Comparison of ENCODE assay signal across 21 mouse cellular contexts in the genomic region with DNA sequence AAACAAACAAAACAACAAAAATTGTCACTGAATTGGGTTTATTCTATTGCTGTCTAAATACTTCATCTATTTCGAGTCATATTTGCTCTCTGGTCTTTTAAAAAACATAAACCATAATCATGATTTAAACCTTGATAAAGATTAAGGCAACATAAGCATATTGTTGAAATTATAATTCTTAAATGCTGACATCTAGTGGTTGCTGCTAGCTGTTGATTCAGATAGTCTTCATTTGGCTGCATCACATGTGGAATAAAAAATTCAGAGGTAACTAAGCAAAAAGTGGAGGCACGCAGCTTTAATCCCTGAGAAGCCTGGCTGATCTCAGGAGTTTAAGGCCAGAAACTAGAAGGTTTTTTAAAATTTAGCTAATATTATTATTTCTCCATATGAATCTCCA. TPM values are rescaled to one million over a fixed set of nuclear protein-coding genes. Genes with fewer than 3 reads are reported as not detected.
DNase-seq lines count a peak whose midpoint lies in the region; ATAC-seq and TF ChIP-seq lines count a peak whose summit lies in the region.
"Had no signal": no experiment of that assay in that cellular context is flagged by ENCODE, and none has a peak within 500 bp of the region (broad histone marks: within the 10 kb centered on the region; RNA-seq: fewer than 3 reads in every experiment).

No protein-coding gene starts in this region.

- no peak overlapping the region for H3K9ac ChIP-seq in forebrain, postnatal 0 days
- H3K9ac ChIP-seq in forebrain, embryonic 12.5 days, result no peak overlapping the region
- H3K9ac ChIP-seq: forebrain, embryonic 13.5 days had no signal

- no peak overlapping the region for H3K4me3 ChIP-seq in forebrain, postnatal 0 days (ENCODE audit: low read depth, low read length)
- H3K4me3 ChIP-seq in forebrain, embryonic 12.5 days (replicated peaks), result no peak overlapping the region
- no peak overlapping the region for H3K4me3 ChIP-seq in layer of hippocampus, adult 2 months
- H3K4me3 ChIP-seq: forebrain, embryonic 13.5 days; myocyte had no signal

- no peaks in the 10 kb centered on the region for H3K9me3 ChIP-seq in forebrain, postnatal 0 days (ENCODE audit: low read length)
- no peaks in the 10 kb centered on the region for H3K9me3 ChIP-seq in forebrain, embryonic 12.5 days
- H3K9me3 ChIP-seq: forebrain, embryonic 13.5 days had no signal

- DNase-seq in forebrain, postnatal 0 days, result peak; percentile 9
- no peak for DNase-seq in layer of hippocampus, adult 2 months (ENCODE audit: low spot score in 2 of 2)
- DNase-seq in layer of hippocampus, adult 8-10 months (ENCODE audit: low spot score in 2 of 2), result no peak
- peak; percentile 54 for DNase-seq in 416B (ENCODE audit: low read depth)
- no peak for DNase-seq in Patski (ENCODE audit: low read depth, low spot score)
- DNase-seq in heart, postnatal 10 days, result no peak
- no peak for DNase-seq in right cerebral cortex, postnatal 36 days (ENCODE audit: low spot score in 2 of 2)
- DNase-seq: adrenal gland, postnatal 36 days; cerebellum, postnatal 25 days; gastrocnemius, postnatal 10 days; kidney, adult 11 months; kidney, postnatal 14 days; lung, postnatal 14 days; thymus, postnatal 36 days had no signal

- H3K27ac ChIP-seq in forebrain, postnatal 0 days (ENCODE audit: low read depth, low read length), result no peak overlapping the region
- no peak overlapping the region for H3K27ac ChIP-seq in forebrain, embryonic 12.5 days
- H3K27ac ChIP-seq in layer of hippocampus, adult 2 months, result no peak overlapping the region
- H3K27ac ChIP-seq: forebrain, embryonic 13.5 days had no signal

- WGBS in forebrain, postnatal 0 days, result 58% methylated on average over 2 of the region's 2 CpGs
- 64% methylated on average over 2 of the region's 2 CpGs for WGBS in forebrain, embryonic 12.5 days

- H3K4me2 ChIP-seq in forebrain, postnatal 0 days (ENCODE audit: low read depth), result no peak overlapping the region
- no peak overlapping the region for H3K4me2 ChIP-seq in forebrain, embryonic 12.5 days
- H3K4me2 ChIP-seq: forebrain, embryonic 13.5 days; heart, embryonic 11.5 days; liver, embryonic 11.5 days had no signal

- no peaks in the 10 kb centered on the region for H3K4me1 ChIP-seq in forebrain, postnatal 0 days (ENCODE audit: insufficient read depth)
- H3K4me1 ChIP-seq in forebrain, embryonic 12.5 days, result no peaks in the 10 kb centered on the region
- H3K4me1 ChIP-seq: forebrain, embryonic 13.5 days had no signal

- intact Hi-C loops in heart, postnatal 10 days (cut with DNase I), result loop anchor here (1.0 kb wide), 1 partner anchor 129 kb away; no protein-coding TSS in a partner anchor

- no peaks in the 10 kb centered on the region for H3K27me3 ChIP-seq in forebrain, postnatal 0 days (ENCODE audit: insufficient read depth, low read length)
- no peaks in the 10 kb centered on the region for H3K27me3 ChIP-seq in forebrain, embryonic 12.5 days
- H3K27me3 ChIP-seq in Patski, result peaks cover 15% of the 10 kb centered on the region
- H3K27me3 ChIP-seq: forebrain, embryonic 13.5 days had no signal

- H3K36me3 ChIP-seq in forebrain, postnatal 0 days (ENCODE audit: insufficient read depth), result no peaks in the 10 kb centered on the region
- H3K36me3 ChIP-seq in forebrain, embryonic 12.5 days (replicated peaks), result no peaks in the 10 kb centered on the region

- POLR2A ChIA-PET in Patski (lab: Charles Lee), result no interaction called here

- in situ Hi-C loops in Patski (cut with MboI; ENCODE audit: low pct_unique_long_range_greater_than_20kb), result no loop called here

- peak; percentile 51 for TF ChIP-seq CTCF in forebrain, postnatal 0 days (IDR thresholded peaks at IDR 0.05; ENCODE audit: low read depth)
- peak; percentile 79 for TF ChIP-seq CTCF in layer of hippocampus, adult 2 months (conservative IDR thresholded peaks at IDR 0.05)
- peak; percentile 37 for TF ChIP-seq CTCF in Patski (IDR thresholded peaks at IDR 0.05)

- CTCF ChIA-PET in Patski (lab: Charles Lee), result interaction anchor here (1.2 kb wide), 1 partner anchor 121 kb away, joined by 3 read pairs; no protein-coding TSS in a partner anchor

- ATAC-seq in forebrain, postnatal 0 days, result no peak
- no peak for ATAC-seq in forebrain, embryonic 12.5 days (ENCODE audit: low FRiP score)
- ATAC-seq in Patski, result no peak
- ATAC-seq: activated CD4-positive, CD25-positive, alpha-beta regulatory T cell, adult 4 months; forebrain, embryonic 13.5 days had no signal

RNA-seq across cellular contexts. Expression of a gene that starts 25.6 kb away (rescaled TPM):
- 5.7 and 9.0 TPM in 2 replicates for total RNA-seq in forebrain, postnatal 0 days (2014; rRNA removed)
- 1.2 and 2.2 TPM in 2 replicates for polyA plus RNA-seq in forebrain, postnatal 0 days (2015; fragmentation: Nextera tagmentation; extraction: Ambion mirVana)
- polyA plus RNA-seq in forebrain, embryonic 12.5 days (2016; fragmentation: Nextera tagmentation; extraction: Ambion mirVana), result 16.1 and 16.3 TPM in 2 replicates
- total RNA-seq in layer of hippocampus, adult 2 months (2021), result 1 to 10 TPM; 1.1 TPM
- total RNA-seq in layer of hippocampus, adult 8-10 months (2022), result 1 to 10 TPM; 1.6 to 2.6 (median 2.3) TPM
- polyA plus RNA-seq in Patski (2021), result not detected
- total RNA-seq in heart, postnatal 10 days (2021), result under 1 TPM; 0.45 to 0.65 TPM
- total RNA-seq: gastrocnemius, postnatal 10 days; hematopoietic stem cell, adult 5-6 weeks had no signal

Comparison
In these comparisons a context has a peak if more than half of its experiments do, and no peak if none do; other contexts are left out.
1. DNase-seq: peak in forebrain, postnatal 0 days (single experiment) and 416B (single experiment); none in layer of hippocampus, adult 2 months (0 of 2), layer of hippocampus, adult 8-10 months (0 of 2), Patski (single experiment), heart, postnatal 10 days (0 of 2) and right cerebral cortex, postnatal 36 days (0 of 2).
2. Peak in every context shown above with its lines, with median percentiles within 50 percentile points of each other: CTCF ChIP-seq.